Mouse (Mus musculus) testis, adult 2 months (tissue): ENCODE measurements around the gene Pard6b.

ENCODE experiments used
- CTCF ChIP-seq: fragments of 200-500 bp; IDR thresholded peaks from 2 replicates; pipeline ENCODE4 v1.5.1; 2012; ENCODE audit warnings: low read depth, mild to moderate bottlenecking, inconsistent platforms, low read length, moderate library complexity; ENCODE audit not compliant: control insufficient read depth, insufficient read depth, insufficient replicate concordance
- POLR2A ChIP-seq: fragments of 200-500 bp; IDR thresholded peaks from 2 replicates; pipeline ENCODE4 v1.6.1; 2012; ENCODE audit warnings: low read depth, mild to moderate bottlenecking, inconsistent platforms, low read length, moderate library complexity; ENCODE audit not compliant: control insufficient read depth

DNA sequence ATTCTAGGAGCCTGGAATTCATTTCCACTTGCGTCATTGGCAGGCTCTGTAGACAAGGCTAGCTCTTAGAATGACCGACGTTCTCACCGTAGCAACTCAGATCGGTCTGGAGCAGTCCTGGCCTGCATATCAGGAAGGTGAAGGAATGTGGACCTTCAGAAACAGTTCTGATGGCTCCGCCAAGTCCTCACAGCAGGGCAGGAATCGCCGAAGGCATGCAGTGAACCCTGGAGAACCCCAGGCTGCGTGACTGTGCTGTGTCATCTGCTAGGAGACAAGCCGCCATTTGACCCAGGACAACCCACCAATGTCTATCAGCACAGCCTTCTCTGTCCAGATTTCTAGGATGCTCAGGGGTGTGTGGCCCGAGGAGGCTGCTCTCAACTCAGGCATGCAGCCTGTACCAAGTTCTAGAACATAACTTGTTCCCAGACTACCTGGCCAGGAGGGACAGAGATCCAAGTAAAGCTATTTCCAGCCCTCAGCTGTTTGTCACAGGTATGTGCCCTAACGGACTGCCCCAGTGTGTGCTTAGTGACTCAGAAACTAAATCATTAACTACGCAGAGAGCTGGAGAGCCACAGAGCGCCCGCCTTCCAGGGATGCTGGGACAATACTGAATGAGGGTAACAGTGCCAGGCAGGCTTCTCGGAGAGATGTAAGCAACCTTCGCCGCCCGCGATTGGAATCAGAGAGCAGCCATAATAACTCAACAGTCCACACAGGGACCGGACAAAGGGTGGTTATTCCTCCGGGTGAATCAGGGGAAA is 23.8 kb downstream of the Pard6b start:
- no peak for TF ChIP-seq CTCF
- no peak for TF ChIP-seq POLR2A
